Mouse (Mus musculus): ENCODE results near the gene Rgl1.

The Rgl1 gene

GRCm38 (mm10) chr1:152766032-152766772 is at the start of gene Rgl1, which contains the start of gene Arpc5:
TSS of gene Rgl1 (minus strand) at chr1:152766351.
TSS of gene Arpc5 (plus strand) at chr1:152766542.
- DNase-seq (ENCODE audit: low spot score in 2 of 2), result peak; percentile 95 to 98

DNA sequence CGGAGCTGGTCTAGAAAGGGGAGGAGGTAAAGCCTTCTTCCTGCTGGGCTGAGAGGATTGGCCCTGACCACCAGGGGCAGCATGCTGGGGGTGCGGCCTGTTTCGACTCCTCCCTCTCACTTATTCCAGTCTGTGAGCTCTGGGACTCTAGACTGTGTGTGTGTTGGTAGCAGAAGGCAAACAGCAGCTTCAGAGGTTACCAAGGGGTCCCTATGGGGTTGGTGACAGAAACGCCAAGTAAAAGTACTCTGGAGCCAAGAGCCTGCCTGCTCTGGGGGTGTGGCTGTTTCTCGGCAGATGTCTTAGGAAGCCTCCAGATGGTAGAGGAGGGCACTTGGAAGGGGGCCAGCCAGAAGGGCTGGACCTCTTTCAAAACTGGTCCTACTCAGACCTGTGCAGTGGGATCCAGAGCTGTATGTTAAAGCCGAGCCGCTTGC is 49.1 kb upstream of the Rgl1 start:
- DNase-seq (ENCODE audit: low spot score in 2 of 2), result peak in 1 of 2 experiments; percentile 36

DNA sequence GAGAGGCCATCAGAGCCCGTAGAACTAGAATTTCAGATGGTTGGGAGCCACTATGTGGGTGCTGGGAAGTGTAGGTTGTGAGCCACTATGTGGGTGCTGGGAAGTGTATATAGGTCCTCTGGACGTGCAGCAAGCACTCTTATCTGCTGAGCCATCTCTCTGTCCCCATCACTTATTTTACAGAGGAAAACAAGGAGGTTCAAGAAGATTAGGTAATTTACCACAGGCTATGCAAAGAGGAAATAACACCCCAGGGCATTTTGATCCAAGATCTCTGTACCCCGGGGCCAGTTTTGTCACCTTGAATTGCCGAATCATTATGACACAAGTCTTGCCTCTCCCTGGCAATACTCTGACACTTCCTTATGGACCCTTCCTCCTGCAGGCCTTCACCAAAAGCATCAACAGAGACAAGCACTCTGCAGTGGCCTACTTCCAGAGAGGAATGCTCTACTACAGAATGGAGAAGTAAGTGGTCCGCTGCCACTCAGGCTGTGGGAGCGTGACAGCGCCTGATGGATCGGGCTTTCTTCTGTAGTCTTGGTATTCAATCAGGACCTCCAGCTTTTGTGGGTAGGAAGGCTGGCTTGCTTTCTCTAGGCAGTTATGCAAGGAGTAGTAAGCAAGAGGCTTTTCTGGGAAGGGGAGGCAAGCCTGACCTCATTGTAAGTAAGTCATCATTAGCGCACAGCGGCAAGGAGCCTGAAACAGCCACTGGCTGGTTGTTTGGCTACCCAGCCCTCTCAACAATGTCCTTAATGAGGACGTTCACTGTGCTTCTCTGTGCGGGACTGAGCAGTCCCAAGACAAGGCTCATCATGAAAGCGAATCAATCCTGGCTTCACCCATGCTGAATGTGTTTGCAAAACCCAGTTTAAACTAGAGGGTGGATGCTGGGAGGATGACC is 44.6 kb upstream of the Rgl1 start:
- no peak for DNase-seq (ENCODE audit: low spot score in 2 of 2)

GRCm38 (mm10) chr1:152809541-152810252 is 43.5 kb upstream of the Rgl1 start:
- DNase-seq (ENCODE audit: low spot score in 2 of 2), result no peak

DNA sequence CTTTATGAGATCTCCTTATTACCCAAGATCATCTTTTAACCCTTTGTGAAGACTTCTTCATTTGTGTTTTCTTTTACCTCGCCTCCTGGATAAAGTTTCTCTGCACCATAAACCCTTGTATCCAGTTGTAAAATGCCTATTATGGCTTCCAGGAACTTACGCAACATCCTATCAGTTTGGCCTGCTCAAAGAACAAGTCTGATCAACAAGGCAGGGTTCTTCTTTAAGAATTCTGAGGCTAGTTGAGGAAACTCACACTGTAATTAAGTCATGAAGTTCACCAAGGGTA is 42.2 kb upstream of the Rgl1 start:
- DNase-seq (ENCODE audit: low spot score in 2 of 2), result no peak

DNA sequence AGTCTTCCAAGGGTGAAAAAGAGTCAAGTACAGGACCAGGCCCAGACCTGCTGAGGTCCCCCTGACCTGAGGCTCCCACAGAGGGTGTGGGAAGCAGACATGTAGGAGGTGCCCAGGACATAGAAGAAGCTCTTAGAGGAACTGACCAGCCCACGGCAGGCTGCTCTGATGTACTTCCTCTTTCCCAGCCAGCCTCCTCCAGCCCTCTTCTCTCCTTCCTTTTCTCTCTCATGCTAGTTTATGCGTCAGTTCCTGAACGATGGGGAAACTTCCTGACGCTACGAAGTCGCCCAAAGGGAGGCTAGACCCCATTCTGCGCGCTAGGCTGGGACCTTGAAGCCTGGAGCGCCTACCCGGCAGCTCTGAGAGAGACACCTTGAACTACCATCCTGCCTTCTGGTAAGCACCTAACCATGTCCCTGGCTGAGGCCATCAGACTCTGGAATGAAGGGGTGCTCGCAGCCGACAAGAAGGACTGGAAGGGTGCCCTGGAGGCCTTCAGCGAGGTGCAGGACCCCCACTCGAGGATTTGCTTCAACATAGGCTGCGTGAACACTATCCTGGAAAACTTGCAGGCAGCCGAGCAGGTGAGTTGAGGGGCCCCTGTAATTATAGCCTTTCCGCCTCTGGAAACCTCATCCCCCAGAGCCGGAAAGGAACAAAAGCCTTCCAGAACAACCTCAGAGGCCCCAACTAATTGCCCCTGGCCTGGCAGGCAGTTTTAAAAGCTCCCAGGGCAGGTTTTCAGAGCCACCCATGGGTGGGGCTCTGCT is 41.7 kb upstream of the Rgl1 start:
- DNase-seq (ENCODE audit: low spot score in 2 of 2), result no peak

DNA sequence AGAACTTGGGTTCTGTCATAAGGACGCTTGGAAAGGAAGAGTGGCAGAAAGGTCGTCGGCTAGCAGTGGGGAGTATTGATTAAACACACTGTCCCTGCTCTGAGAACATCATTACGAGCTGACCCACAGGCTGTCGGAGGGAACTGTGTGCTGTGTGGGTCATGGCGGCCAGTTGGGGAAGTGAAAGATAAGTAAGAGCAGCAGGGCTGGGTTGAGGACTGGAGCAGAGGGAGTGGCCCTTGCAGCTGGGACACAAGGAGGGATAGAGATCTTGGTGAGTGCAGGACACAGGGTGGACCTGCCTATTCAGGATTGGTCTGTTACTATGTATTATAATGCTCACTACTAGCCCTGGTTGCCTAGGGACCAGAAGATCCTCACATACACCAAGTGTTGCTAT is 38.8 kb upstream of the Rgl1 start:
- no peak for DNase-seq (ENCODE audit: low spot score in 2 of 2)

GRCm38 (mm10) chr1:152800633-152801176 is 34.6 kb upstream of the Rgl1 start:
- DNase-seq (ENCODE audit: low spot score in 2 of 2), result no peak

DNA sequence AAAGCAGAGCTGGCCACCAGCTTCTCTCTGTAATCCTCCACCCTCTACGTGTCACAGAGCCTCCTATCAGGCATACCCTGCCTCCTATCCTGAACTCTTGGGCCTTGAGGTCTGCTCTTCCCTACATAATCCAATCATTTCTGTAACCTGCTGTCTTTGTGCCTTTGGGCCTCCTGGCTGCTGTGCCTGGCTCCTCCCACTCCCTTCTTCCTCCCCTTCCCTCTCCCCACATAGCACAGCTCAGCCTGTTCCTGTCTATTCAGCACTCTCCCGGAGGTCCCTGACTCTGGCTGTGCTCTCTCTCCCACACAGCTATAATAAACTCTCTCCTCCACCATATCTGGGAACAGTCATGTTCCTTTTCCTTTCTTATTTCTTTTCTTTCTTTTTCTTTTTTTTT is 33.7 kb upstream of the Rgl1 start, which contains the start of gene Ncf2:
Gene Ncf2 (plus strand): TSS at position 298 of the 400 bp plus-strand sequence.
- DNase-seq (ENCODE audit: low spot score in 2 of 2), result no peak

DNA sequence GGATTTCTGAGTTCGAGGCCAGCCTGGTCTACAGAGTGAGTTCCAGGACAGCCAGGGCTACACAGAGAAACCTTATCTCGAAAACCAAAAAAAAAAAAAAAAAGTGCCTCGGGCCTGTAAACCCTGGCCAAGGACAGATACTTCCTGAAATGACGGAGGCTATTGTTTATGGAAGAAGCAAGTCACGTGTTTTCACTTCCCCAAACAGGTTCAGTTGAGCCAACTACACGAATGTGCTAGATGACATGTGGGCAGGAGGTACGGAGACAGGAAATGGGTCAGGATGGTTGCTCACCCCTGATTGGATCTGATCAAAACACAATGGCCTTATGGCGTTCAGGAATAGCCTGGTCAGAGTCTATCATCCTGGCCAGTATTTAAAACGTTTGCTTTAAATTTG is 32.0 kb upstream of the Rgl1 start:
- DNase-seq (ENCODE audit: low spot score in 2 of 2), result no peak

DNA sequence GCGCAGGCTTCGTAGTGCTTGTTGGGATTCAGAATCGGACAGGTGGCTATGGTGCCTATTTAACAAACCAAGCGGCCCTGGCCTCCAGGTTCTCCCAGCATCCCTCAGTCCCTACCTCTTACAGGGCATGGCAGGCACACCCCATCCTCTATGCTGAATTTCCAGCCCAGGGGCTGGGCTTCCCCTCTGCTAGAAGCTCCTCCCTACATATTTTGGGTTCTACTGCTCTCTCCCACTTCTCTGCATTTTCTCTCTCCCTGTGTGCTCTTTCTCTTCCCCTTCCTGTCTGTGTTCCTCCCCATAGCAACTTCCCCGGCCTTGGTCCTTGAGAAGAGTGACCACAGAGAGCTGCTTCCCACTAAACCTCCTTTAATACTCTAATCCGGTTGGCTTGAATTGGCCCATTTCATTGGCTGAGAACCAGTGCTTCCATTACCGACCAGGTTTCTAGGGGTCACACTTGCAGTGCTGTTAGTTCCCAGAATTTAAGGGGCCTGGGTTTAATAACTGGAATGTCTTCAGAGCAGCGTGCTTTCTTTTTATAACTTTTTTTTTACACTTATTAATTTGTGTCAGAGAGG is 30.6 kb upstream of the Rgl1 start:
- no peak for DNase-seq (ENCODE audit: low spot score in 2 of 2)

- DNase-seq (ENCODE audit: low spot score in 2 of 2), result no peak
These were observed 29.6 kb upstream of the Rgl1 start for GRCm38 (mm10) chr1:152795688-152796255.

- no peak for DNase-seq (ENCODE audit: low spot score in 2 of 2)
These were observed 27.5 kb upstream of the Rgl1 start for GRCm38 (mm10) chr1:152793495-152794130.

DNA sequence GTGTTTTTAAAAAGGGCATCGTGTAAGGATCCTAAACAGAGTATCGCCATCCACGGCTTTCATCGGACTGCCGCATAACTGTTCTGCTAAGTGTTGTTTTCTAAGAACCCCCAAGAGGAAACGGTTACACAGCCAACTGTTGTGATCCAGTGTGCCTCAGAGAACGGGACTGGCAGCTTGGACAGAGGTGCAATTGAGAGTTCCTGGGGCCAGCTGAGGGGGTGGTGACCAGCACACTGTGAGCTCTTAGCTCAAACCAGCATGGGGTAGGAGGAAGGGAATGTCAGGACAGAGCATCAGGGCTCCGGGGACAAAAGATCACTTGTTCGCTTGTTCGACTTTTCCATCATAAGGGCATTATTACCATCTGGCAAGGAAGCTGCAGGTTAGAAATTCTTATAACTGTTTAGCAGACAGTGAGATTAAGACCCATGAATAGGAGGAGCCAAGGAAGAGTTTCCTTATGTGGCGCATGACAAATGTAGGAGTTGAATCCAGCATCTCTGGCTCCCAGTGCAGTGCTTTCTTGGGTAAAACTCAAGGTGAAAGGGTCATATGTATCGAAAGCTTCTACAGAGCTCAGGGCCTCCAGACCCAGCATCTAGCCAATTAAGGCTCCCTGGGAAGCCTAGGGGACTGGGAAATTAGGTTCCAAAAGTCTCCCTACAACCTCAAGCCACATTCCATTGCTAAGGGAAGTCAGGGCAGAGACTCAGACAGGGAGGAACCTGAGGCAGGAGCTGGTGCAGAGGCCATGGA is 26.8 kb upstream of the Rgl1 start:
- peak in 1 of 2 experiments; percentile 23 for DNase-seq (ENCODE audit: low spot score in 2 of 2)

DNA sequence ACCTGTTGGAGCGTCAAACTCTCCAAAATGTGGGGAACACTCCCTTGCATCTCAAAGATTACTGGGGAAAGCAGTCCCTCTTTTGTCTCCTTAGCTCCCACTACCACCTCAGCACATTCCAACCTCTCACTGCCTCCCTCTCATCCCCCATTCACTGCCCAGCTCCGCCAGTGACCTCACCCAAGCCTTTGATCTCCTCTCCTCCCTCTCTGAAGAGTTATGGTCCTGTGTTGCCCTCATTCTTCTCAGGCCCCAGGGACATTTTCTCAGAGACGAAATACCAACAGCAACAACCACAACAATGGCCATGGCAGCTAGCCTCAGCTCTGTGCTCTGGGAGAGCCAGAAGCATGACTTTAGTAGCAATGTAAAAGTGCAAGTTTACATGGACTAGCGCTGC is 25.1 kb upstream of the Rgl1 start:
- no peak for DNase-seq (ENCODE audit: low spot score in 2 of 2)

- DNase-seq (ENCODE audit: low spot score in 2 of 2), result no peak
These were observed 24.7 kb upstream of the Rgl1 start for GRCm38 (mm10) chr1:152790821-152791220.

- DNase-seq (ENCODE audit: low spot score in 2 of 2), result peak in 1 of 2 experiments; percentile 22
These were observed 24.1 kb upstream of the Rgl1 start for GRCm38 (mm10) chr1:152790254-152790653.

DNA sequence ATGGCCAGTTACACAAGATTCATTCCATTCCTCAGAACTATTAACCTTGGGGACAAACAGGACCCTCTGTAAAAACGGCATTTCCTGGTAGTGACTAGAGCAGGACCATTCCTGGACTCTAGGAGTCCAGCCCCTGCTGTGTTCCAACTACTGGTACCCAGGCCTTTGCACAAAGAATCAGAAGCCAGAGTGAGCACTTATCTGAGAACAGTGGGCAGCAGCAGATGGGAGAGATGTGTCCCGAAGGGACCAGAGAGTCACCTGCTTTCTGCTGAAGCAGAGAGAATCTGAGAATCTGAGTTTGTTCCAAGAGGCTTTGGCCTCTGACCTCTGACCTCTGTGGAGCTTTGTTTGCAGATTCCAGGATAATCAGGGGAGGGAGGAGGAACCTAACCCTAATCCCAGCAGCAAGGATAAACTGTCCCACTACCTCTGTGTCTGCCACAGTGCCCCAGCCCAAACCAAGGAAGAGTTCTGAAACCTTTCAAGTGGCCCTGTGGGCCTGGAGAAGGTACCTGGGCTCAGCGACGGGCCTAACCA is 22.0 kb upstream of the Rgl1 start:
- no peak for DNase-seq (ENCODE audit: low spot score in 2 of 2)

GRCm38 (mm10) chr1:152786953-152787352 is 20.8 kb upstream of the Rgl1 start:
- no peak for DNase-seq (ENCODE audit: low spot score in 2 of 2)

Data from frontal cortex, postnatal 36 days (tissue).